Mouse (Mus musculus) lung, adult 2 months (tissue): ENCODE results near the gene Srsf5.

Experiments
- CTCF ChIP-seq: fragments of 200-500 bp; IDR thresholded peaks from 2 replicates; pipeline ENCODE4 v1.5.1; 2011; ENCODE audit warnings: mild to moderate bottlenecking, low read length, control low read depth; ENCODE audit not compliant: insufficient read depth
- POLR2A ChIP-seq: fragments of 200-500 bp; IDR thresholded peaks from 2 replicates; pipeline ENCODE4 v1.6.1; 2011; ENCODE audit warnings: low read depth, mild to moderate bottlenecking, control low read depth, low read length, borderline replicate concordance; ENCODE audit errors: extremely low read depth

- no peak for TF ChIP-seq CTCF
- no peak for TF ChIP-seq POLR2A
Observed at GRCm38 (mm10) chr12:80936751-80937150, 8.6 kb upstream of the Srsf5 start.
